Mouse (Mus musculus) limb, embryonic 12.5 days (tissue): ENCODE data around the gene Cdk5r1. TPM values are rescaled to one million over a fixed set of nuclear protein-coding genes. Genes with fewer than 3 reads are reported as not detected.
"Not testable (repeated sequence)": the region's sequence is repeated elsewhere in the genome, so short reads cannot be mapped to it uniquely, and the experiment has no call there.

Experiments
- ATAC-seq: fragments of 200-750 bp; cut with Nextera tagmentation; 2 replicates; pipeline ENCODE4 v1.8.0; 2017; ENCODE audit warnings: low read depth, moderate TSS enrichment; ENCODE audit not compliant: insufficient number of reproducible peaks, insufficient read depth, low FRiP score, low TSS enrichment
- H3K27ac ChIP-seq: fragments of 300-500 bp; sonication (generic); 2 replicates; pipeline ENCODE4 v1.5.1; 2016; ENCODE audit warnings: mild to moderate bottlenecking, moderate library complexity
- H3K27me3 ChIP-seq: fragments of 300-500 bp; sonication (generic); 2 replicates; pipeline ENCODE4 v1.6.1; 2016; ENCODE audit warnings: mild to moderate bottlenecking, moderate library complexity
- H3K36me3 ChIP-seq: fragments of 300-500 bp; sonication (generic); 2 replicates; pipeline ENCODE4 v1.6.1; 2016; ENCODE audit warnings: mild to moderate bottlenecking, moderate library complexity
- H3K4me1 ChIP-seq: fragments of 300-500 bp; sonication (generic); replicated peaks from 2 replicates; pipeline ENCODE4 v1.6.1; 2016
- H3K4me2 ChIP-seq: fragments of 300-500 bp; sonication (generic); 2 replicates; pipeline ENCODE4 v1.6.1; 2016; ENCODE audit warnings: mild to moderate bottlenecking, moderate library complexity
- H3K4me3 ChIP-seq: fragments of 300-500 bp; sonication (generic); replicated peaks from 2 replicates; pipeline ENCODE4 v1.5.1; 2016; ENCODE audit warnings: mild to moderate bottlenecking
- H3K9ac ChIP-seq: fragments of 300-500 bp; sonication (generic); replicated peaks from 2 replicates; pipeline ENCODE4 v1.6.1; 2016; ENCODE audit warnings: mild to moderate bottlenecking, moderate library complexity
- H3K9me3 ChIP-seq: fragments of 300-500 bp; sonication (generic); 2 replicates; pipeline ENCODE4 v1.6.1; 2016; ENCODE audit warnings: mild to moderate bottlenecking, moderate library complexity
- WGBS: fragments of 180-500 bp; shearing (Covaris S2); methylation state at CpG from one replicate; pipeline ENCODE4 v1.1.7; 2016; 5-methylcytosine and 5-hydroxymethylcytosine counted together
- polyA plus RNA-seq: library from polyadenylated mRNA; unstranded; fragments of >200 nt; fragmentation: Nextera tagmentation; extraction: Ambion mirVana; gene quantifications from 2 replicates; pipeline ENCODE4 v1.2.1, GENCODE M21; 2016

Cdk5r1 gene
- 4.7 and 4.8 TPM in 2 replicates for polyA plus RNA-seq

GRCm38 (mm10) chr11:80476222-80477189 is at the start of gene Cdk5r1:
Gene Cdk5r1 (plus strand): TSS chr11:80477023.
- H3K36me3 ChIP-seq: peaks cover 42% of the 10 kb centered on the region

GRCm38 (mm10) chr11:80428381-80429008 is 48.3 kb upstream of the Cdk5r1 start, which contains the start of gene Psmd11:
Gene Psmd11 (plus strand): TSS chr11:80428615.
- H3K4me3 ChIP-seq: peak within 1 kb of the TSS; percentile 99
- H3K27me3 ChIP-seq: no peaks in the 10 kb centered on the region
- H3K4me2 ChIP-seq: peak within 1 kb of the TSS; percentile 81
- no peaks in the 10 kb centered on the region for H3K9me3 ChIP-seq
- H3K9ac ChIP-seq: peak within 1 kb of the TSS; percentile 95
- H3K27ac ChIP-seq: peak within 1 kb of the TSS; percentile 89
- H3K36me3 ChIP-seq: peaks cover 20% of the 10 kb centered on the region
- H3K4me1 ChIP-seq: peaks cover 7% of the 10 kb centered on the region
- WGBS: under 1% methylated on average over 58 of the region's 58 CpGs
- peak; percentile 95 for ATAC-seq

More at GRCm38 (mm10) chr11:80476222-80477189, at the start of gene Cdk5r1:
- peaks cover 14% of the 10 kb centered on the region for H3K27me3 ChIP-seq
- H3K4me1 ChIP-seq: peaks cover 34% of the 10 kb centered on the region
- H3K4me3 ChIP-seq: peak within 1 kb of the TSS; percentile 70
- H3K27ac ChIP-seq: peak within 1 kb of the TSS; percentile 81
- no peaks in the 10 kb centered on the region for H3K9me3 ChIP-seq
- WGBS: 2% methylated on average over 114 of the region's 116 CpGs
- H3K9ac ChIP-seq: peak within 1 kb of the TSS; percentile 71
- peak; percentile 89 for ATAC-seq
- peak within 1 kb of the TSS; percentile 95 for H3K4me2 ChIP-seq

- Histone ChIP-seq H3K36me3 (peaks cover 25% of the 10 kb centered on the region), H3K4me1 (peaks cover 7% of the 10 kb centered on the region)
- peak; percentile 79 for ATAC-seq
These were observed 47.8 kb upstream of the Cdk5r1 start for GRCm38 (mm10) chr11:80429009-80429475.

GRCm38 (mm10) chr11:80429500-80430166 is 47.2 kb upstream of the Cdk5r1 start:
- peaks cover 7% of the 10 kb centered on the region for H3K4me1 ChIP-seq
- no peaks in the 10 kb centered on the region for H3K9me3 ChIP-seq
- 64% methylated on average over 14 of the region's 14 CpGs for WGBS
- peak overlapping the region; percentile 99 for H3K4me3 ChIP-seq
- peak overlapping the region; percentile 81 for H3K4me2 ChIP-seq
- H3K9ac ChIP-seq: peak overlapping the region; percentile 95
- H3K27ac ChIP-seq: peak overlapping the region; percentile 89
- no peak for ATAC-seq
- H3K27me3 ChIP-seq: no peaks in the 10 kb centered on the region
- H3K36me3 ChIP-seq: peaks cover 28% of the 10 kb centered on the region

More at GRCm38 (mm10) chr11:80429009-80429475, 47.8 kb upstream of the Cdk5r1 start:
- H3K9ac ChIP-seq: peak overlapping the region; percentile 95
- H3K4me3 ChIP-seq: peak overlapping the region; percentile 99
- no peaks in the 10 kb centered on the region for H3K27me3 ChIP-seq
- H3K4me2 ChIP-seq: peak overlapping the region; percentile 81
- WGBS: under 1% methylated on average over 36 of the region's 37 CpGs
- H3K27ac ChIP-seq: peak overlapping the region; percentile 89
- H3K9me3 ChIP-seq: no peaks in the 10 kb centered on the region

GRCm38 (mm10) chr11:80430366-80430910 is 46.4 kb upstream of the Cdk5r1 start:
- no peaks in the 10 kb centered on the region for H3K27me3 ChIP-seq
- no peak overlapping the region for H3K9ac ChIP-seq
- H3K4me3 ChIP-seq: no peak overlapping the region
- no peak for ATAC-seq
- no peak overlapping the region for H3K4me2 ChIP-seq
- 98% methylated on average over 3 of the region's 3 CpGs for WGBS
- H3K9me3 ChIP-seq: no peaks in the 10 kb centered on the region
- peaks cover 34% of the 10 kb centered on the region for H3K36me3 ChIP-seq
- peaks cover 7% of the 10 kb centered on the region for H3K4me1 ChIP-seq
- no peak overlapping the region for H3K27ac ChIP-seq

GRCm38 (mm10) chr11:80446916-80447315 is 29.9 kb upstream of the Cdk5r1 start:
- no peak for ATAC-seq
- peaks cover 85% of the 10 kb centered on the region for H3K36me3 ChIP-seq

GRCm38 (mm10) chr11:80449859-80450258 is 27.0 kb upstream of the Cdk5r1 start:
- WGBS: 98% methylated on average over 2 of the region's 2 CpGs
- Histone ChIP-seq H3K4me3 (no peak overlapping the region), H3K4me1 (no peaks in the 10 kb centered on the region), H3K36me3 (peaks cover 88% of the 10 kb centered on the region), H3K27me3 (no peaks in the 10 kb centered on the region), H3K9me3 (no peaks in the 10 kb centered on the region), H3K27ac (no peak overlapping the region), H3K9ac (no peak overlapping the region), H3K4me2 (no peak overlapping the region)
- ATAC-seq: no peak

More at GRCm38 (mm10) chr11:80446916-80447315, 29.9 kb upstream of the Cdk5r1 start:
- H3K4me2 ChIP-seq: no peak overlapping the region
- no peaks in the 10 kb centered on the region for H3K9me3 ChIP-seq
- H3K4me3 ChIP-seq: no peak overlapping the region
- no peaks in the 10 kb centered on the region for H3K4me1 ChIP-seq
- 90% methylated on average over 3 of the region's 3 CpGs for WGBS
- H3K27ac ChIP-seq: no peak overlapping the region
- no peaks in the 10 kb centered on the region for H3K27me3 ChIP-seq
- no peak overlapping the region for H3K9ac ChIP-seq

- no peak overlapping the region for H3K4me2 ChIP-seq
- H3K36me3 ChIP-seq: peaks cover 91% of the 10 kb centered on the region
- no peak for ATAC-seq
- 92% methylated on average over 3 of the region's 3 CpGs for WGBS
- no peaks in the 10 kb centered on the region for H3K27me3 ChIP-seq
- no peaks in the 10 kb centered on the region for H3K4me1 ChIP-seq
- no peak overlapping the region for H3K9ac ChIP-seq
- no peaks in the 10 kb centered on the region for H3K9me3 ChIP-seq
- H3K27ac ChIP-seq: no peak overlapping the region
- no peak overlapping the region for H3K4me3 ChIP-seq
These were observed 24.6 kb upstream of the Cdk5r1 start for GRCm38 (mm10) chr11:80452242-80452641.

- Histone ChIP-seq H3K4me3 (no peak overlapping the region), H3K9ac (no peak overlapping the region), H3K27me3 (no peaks in the 10 kb centered on the region), H3K27ac (no peak overlapping the region), H3K4me1 (no peaks in the 10 kb centered on the region), H3K9me3 (no peaks in the 10 kb centered on the region), H3K36me3 (peaks cover 91% of the 10 kb centered on the region), H3K4me2 (no peak overlapping the region)
- WGBS: 95% methylated on average over 1 of the region's 1 CpGs
- ATAC-seq: no peak
These were observed 23.6 kb upstream of the Cdk5r1 start for GRCm38 (mm10) chr11:80453198-80453597.

GRCm38 (mm10) chr11:80463605-80464130 is 13.2 kb upstream of the Cdk5r1 start:
- not testable (repeated sequence) for ATAC-seq
- H3K36me3 ChIP-seq: peaks cover 90% of the 10 kb centered on the region

More at GRCm38 (mm10) chr11:80463605-80464130, 13.2 kb upstream of the Cdk5r1 start:
- not testable (repeated sequence) for H3K4me1 ChIP-seq, H3K4me3 ChIP-seq, H3K9me3 ChIP-seq, H3K9ac ChIP-seq, H3K27me3 ChIP-seq, H3K4me2 ChIP-seq, H3K27ac ChIP-seq
- WGBS: 87% methylated on average over 4 of the region's 4 CpGs
